Mouse (Mus musculus) liver, embryonic 14.5 days (tissue): ENCODE results near the gene Capzb.

Experiments used
- CTCF ChIP-seq: IDR thresholded peaks from 2 replicates; pipeline ENCODE4 v1.5.1; 2016; ENCODE audit warnings: antibody characterized with exemption, low read depth, control low read depth
- EP300 ChIP-seq: IDR thresholded peaks from 2 replicates; pipeline ENCODE4 v1.6.1; 2016; ENCODE audit warnings: antibody characterized with exemption, low read depth

DNA sequence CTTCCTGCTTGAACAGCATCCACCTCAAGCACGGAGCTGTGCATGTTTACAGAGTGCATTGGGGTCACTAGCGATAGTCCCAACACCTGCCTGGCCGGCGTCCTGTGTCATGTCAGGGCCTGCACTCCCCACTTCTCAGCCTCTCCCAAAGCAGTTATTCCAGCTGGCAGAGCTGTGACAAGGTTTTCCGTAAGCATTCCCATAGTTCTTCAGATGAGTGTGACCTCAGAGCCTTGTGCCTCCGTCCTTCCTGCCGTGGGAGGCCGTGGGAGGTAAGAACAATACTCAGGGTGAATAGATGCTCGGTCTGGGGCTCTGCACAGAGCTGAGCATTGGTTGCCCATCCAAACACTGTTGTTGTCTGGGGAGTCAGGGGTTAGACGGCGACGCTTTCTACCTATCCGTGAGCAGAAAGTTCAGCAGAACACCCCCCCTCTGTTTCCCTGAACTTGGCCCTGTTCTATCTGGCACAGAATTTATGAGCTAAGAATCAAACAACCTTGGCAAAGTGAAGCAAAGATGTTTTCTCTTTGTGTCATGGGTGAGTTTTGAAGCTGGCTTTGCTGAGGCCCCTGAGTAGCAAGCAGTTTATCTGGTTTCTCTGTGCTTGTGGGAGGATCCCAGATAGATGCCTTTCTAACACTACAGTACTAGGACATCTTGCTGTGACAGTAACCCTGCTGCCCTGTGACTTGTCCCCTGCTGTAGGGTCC is 34.0 kb downstream of the Capzb start:
- no peak for TF ChIP-seq CTCF
- TF ChIP-seq EP300, result no peak
